Mouse (Mus musculus): ENCODE results near the gene Cox10. TPM values are rescaled to one million over a fixed set of nuclear protein-coding genes. Genes with fewer than 3 reads are reported as not detected.

Gene Cox10
- total and polyA plus RNA-seq, 3 experiments: 39.9 to 374 (median 52.2) TPM

DNA sequence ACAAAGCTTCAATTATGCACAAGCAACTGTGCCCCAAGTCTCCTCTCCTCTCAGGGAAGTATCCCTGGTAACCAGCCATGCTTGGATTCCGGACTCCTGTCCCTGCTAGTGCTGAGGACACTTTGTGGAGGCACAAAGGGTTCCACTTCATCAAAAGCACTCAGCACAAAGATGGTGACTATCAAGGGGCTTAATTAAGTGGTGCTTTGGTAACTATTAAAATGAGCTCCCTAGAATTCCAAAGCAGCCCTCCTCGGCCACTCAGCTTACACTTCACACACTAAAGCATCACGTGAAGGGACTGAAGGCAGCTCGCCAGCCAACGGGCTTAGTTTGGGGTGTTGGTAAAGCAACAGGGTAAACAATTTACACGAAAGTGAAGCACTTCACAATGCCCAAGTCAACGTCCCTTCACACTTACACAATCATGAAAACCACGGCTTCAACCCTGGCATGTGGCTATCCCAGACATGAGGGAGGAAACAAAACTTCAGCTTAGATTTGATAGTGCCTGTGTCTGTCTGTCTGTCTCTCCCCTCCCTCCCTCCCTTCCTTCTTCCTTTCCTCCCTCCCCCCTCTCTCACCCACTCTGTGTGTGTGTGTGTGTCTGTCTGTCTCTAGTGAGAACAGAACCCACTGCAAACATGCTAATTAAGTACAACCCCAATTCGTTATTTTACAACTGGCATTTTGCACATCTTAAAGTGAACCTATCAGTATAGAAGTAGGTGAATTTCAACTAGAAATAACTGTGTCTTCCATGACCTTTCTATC, 27.9 kb downstream of the Cox10 start:
- Histone ChIP-seq H3K4me1 (ENCODE audit: control insufficient read depth in 1 of 2, insufficient read depth in 2 of 2, low read length in 2 of 2) (no peaks in the 10 kb centered on the region), H3K9ac (ENCODE audit: control insufficient read depth, low read depth, low read length, poor library complexity, severe bottlenecking) (no peak overlapping the region), H3K36me3 (ENCODE audit: control insufficient read depth in 1 of 2, insufficient read depth in 2 of 2, low read length in 2 of 2) (peaks cover 0 to 8% of the 10 kb centered on the region in 2 experiments; a peak in 2 of 4 replicates), H3K4me3 (ENCODE audit: control insufficient read depth in 1 of 2, insufficient read depth in 1 of 2, low read depth in 2 of 2, low read length in 2 of 2) (no peak overlapping the region), H3K27me3 (ENCODE audit: control insufficient read depth in 1 of 2, insufficient read depth in 2 of 2, low read length in 2 of 2) (no peaks in the 10 kb centered on the region), H3K27ac (ENCODE audit: control insufficient read depth, low read depth, low read length) (no peak overlapping the region), H3K79me2 (ENCODE audit: control insufficient read depth, insufficient read depth, low read length, poor library complexity) (peaks cover 4% of the 10 kb centered on the region; the same call in 1 of the 2 replicates), H3K9me3 (replicated peaks; ENCODE audit: insufficient read depth, low read length) (no peaks in the 10 kb centered on the region)
- TF ChIP-seq TBP (IDR thresholded peaks at IDR 0.05; ENCODE audit: low read depth, low read length) (no peak), JUND (IDR thresholded peaks at IDR 0.05; ENCODE audit: low read depth, low read length) (no peak), NELFE (IDR thresholded peaks at IDR 0.05; ENCODE audit: low read depth, low read length) (no peak), POLR2A (IDR thresholded peaks at IDR 0.05; ENCODE audit: control insufficient read depth in 1 of 2, insufficient read depth in 1 of 2, low read depth in 1 of 2, low read length in 2 of 2, poor library complexity in 1 of 2) (no peak), MAFK (IDR thresholded peaks at IDR 0.05; ENCODE audit: borderline replicate concordance, low read depth, low read length) (no peak), TAL1 (IDR thresholded peaks at IDR 0.05; ENCODE audit: low read length) (no peak), GABPA (IDR thresholded peaks at IDR 0.05; ENCODE audit: low read depth, low read length) (no peak), POLR2AphosphoS2 (IDR thresholded peaks at IDR 0.05; ENCODE audit: low read length) (no peak), SIN3A (IDR thresholded peaks at IDR 0.05; ENCODE audit: low read length) (no peak), NRF1 (IDR thresholded peaks at IDR 0.05; ENCODE audit: insufficient read depth, low read depth, low read length, poor library complexity, severe bottlenecking) (no peak), ZC3H11A (IDR thresholded peaks at IDR 0.05; ENCODE audit: low read depth, low read length) (no peak), MEF2A (IDR thresholded peaks at IDR 0.05; ENCODE audit: extremely low read depth, insufficient replicate concordance, low read depth, low read length, poor library complexity, severe bottlenecking) (no peak), MAX (IDR thresholded peaks at IDR 0.05; ENCODE audit: low read length) (no peak), ETS1 (IDR thresholded peaks at IDR 0.05; ENCODE audit: low read depth, low read length) (no peak), BHLHE40 (IDR thresholded peaks at IDR 0.05; ENCODE audit: borderline replicate concordance, low read depth, low read length) (no peak), TCF12 (IDR thresholded peaks at IDR 0.05; ENCODE audit: low read depth, low read length) (no peak), RCOR1 (IDR thresholded peaks at IDR 0.05; ENCODE audit: low read depth, low read length) (no peak), USF2 (IDR thresholded peaks at IDR 0.05; ENCODE audit: borderline replicate concordance in 1 of 2, insufficient read depth in 1 of 2, low read depth in 1 of 2, low read length in 2 of 2) (no peak)
- no peak for DNase-seq (ENCODE audit: low read depth, low spot score)

DNA sequence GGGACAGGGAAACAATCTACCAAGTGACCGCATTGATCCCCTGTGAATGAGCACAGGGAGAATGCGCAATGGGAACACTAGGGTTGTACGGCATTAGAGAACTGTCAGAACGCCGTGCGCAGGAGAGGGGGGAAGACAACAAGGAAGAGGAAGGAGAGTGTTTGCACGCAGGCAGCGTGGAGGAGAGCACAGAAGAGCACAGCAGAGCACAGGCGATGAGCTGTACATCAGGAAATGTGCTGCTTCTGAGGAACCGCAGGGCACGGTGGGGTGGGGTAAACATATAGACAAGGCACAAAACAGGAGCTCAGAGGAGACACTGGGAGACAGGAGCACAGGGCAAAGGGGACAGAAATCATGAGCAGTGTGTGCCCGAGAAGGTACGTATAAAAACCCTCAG, 31.8 kb downstream of the Cox10 start:
- H3K27me3 ChIP-seq (ENCODE audit: control insufficient read depth in 1 of 2, insufficient read depth in 2 of 2, low read length in 2 of 2): no peaks in the 10 kb centered on the region
- peaks cover 0 to 16% of the 10 kb centered on the region in 2 experiments; a peak in 2 of 4 replicates for H3K36me3 ChIP-seq (ENCODE audit: control insufficient read depth in 1 of 2, insufficient read depth in 2 of 2, low read length in 2 of 2)
- no peak overlapping the region for H3K9ac ChIP-seq (ENCODE audit: control insufficient read depth, low read depth, low read length, poor library complexity, severe bottlenecking)
- H3K4me3 ChIP-seq (ENCODE audit: control insufficient read depth in 1 of 2, insufficient read depth in 1 of 2, low read depth in 2 of 2, low read length in 2 of 2): no peak overlapping the region
- TF ChIP-seq EP300 (IDR thresholded peaks at IDR 0.05; ENCODE audit: low read depth in 1 of 2, low read length in 2 of 2) (no peak), SIN3A (IDR thresholded peaks at IDR 0.05; ENCODE audit: low read length) (no peak), MEF2A (IDR thresholded peaks at IDR 0.05; ENCODE audit: extremely low read depth, insufficient replicate concordance, low read depth, low read length, poor library complexity, severe bottlenecking) (no peak), ZC3H11A (IDR thresholded peaks at IDR 0.05; ENCODE audit: low read depth, low read length) (no peak), CHD1 (IDR thresholded peaks at IDR 0.05; ENCODE audit: low read depth, low read length) (no peak), TCF12 (IDR thresholded peaks at IDR 0.05; ENCODE audit: low read depth, low read length) (no peak), KAT2A (conservative IDR thresholded peaks at IDR 0.05; ENCODE audit: low read depth, low read length) (no peak), GABPA (IDR thresholded peaks at IDR 0.05; ENCODE audit: low read depth, low read length) (no peak), ZMIZ1 (IDR thresholded peaks at IDR 0.05; ENCODE audit: low read depth, low read length) (no peak)
- no peak overlapping the region for H3K27ac ChIP-seq (ENCODE audit: control insufficient read depth, low read depth, low read length)
- no peaks in the 10 kb centered on the region for H3K9me3 ChIP-seq (replicated peaks; ENCODE audit: insufficient read depth, low read length)
- no peaks in the 10 kb centered on the region for H3K4me1 ChIP-seq (ENCODE audit: control insufficient read depth in 1 of 2, insufficient read depth in 2 of 2, low read length in 2 of 2)
- H3K79me2 ChIP-seq (ENCODE audit: control insufficient read depth, insufficient read depth, low read length, poor library complexity): 0 out of 2 replicates have a peak, but pooled peaks cover 4% of the 10 kb centered on the region
- no peak for DNase-seq (ENCODE audit: low read depth, low spot score)
